Mouse (Mus musculus): ENCODE measurements around the gene Cdkl1. TPM values are rescaled to one million over a fixed set of nuclear protein-coding genes. Genes with fewer than 3 reads are reported as not detected.
A peak's percentile ranks its signal among the peaks of the same experiment; 100 is the strongest.

Gene Cdkl1
- total RNA-seq, 2 experiments from 2014 or later, result 2.0 to 2.9 TPM

DNA sequence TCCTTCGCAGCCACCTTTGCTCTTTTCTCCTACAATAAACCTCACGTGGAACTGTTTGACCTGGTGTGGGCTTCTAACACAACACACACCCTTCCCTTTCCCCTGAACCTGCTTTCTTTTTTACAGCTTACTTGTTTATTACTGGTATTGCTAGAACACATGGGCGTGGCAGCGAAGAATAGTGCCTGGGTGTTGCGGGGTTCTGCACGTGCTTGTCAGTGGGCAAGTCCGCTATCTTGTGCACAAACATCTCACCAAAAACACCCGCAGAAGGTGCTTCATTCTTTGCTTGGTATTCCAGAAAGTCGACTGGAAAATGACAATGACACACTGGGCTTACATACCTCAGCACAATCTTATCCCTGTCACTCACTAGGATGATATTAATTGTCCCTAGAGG is 5.6 kb downstream of the Cdkl1 start:
- DNase-seq (ENCODE audit: low spot score in 2 of 2), result no peak

DNA sequence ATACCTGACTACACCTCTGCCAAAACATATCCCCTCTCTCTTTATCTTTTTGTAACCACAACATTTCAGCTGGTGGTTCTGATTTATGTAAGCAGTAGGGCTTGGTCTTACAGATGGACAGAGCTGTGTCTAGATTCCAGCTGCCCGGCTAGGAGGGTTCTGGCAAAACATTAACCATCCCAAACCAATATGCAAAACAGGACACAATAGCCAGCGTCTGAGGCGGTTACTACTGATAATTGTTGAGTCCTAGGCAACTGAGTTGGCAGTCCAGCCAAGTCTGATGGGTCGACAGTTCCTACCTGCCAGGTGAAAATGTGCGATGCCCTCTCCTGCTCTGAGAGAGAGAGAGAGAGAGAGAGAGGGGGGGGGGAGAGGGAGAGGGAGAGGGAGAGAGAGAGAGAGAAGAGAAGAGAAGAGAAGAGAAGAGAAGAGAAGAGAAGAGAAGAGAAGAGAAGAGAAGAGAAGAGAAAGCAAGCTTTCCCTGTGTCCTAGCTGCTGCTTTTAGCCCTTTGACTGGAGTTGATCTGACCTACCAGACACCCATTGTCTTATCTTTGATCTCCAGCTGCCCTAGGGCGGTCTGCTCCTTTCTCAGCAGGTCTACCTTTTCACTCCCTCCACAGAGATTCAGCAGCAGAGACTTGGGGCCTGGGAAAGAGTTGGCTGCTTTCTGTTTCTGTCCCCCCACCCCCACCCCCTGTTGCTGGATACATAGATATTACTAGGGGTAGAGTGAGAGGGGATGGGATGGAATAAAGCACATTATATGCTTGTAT is 7.6 kb downstream of the Cdkl1 start:
- no peak for DNase-seq (ENCODE audit: low spot score in 2 of 2)

GRCm38 (mm10) chr12:69781935-69782650 is 9.0 kb downstream of the Cdkl1 start:
- no peak for DNase-seq (ENCODE audit: low spot score in 2 of 2)

DNA sequence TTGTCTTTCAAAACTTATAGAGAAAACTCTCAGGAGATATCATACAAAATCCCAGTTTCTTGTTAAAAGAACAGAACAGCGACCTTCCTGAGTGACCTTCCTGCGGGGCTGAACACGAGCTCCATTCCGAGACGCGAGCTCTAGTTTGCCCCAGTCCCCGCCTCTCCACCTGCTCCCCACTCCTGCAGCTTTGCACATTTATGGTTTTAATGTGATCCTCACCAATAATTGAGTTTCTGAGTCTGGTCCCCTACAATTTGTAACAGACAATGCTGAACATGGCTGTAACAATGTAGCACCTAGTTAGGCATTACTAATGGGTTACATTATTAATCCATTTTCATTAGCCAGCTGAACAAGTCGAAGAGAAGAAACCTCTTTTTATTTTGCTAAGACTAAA is 9.6 kb downstream of the Cdkl1 start:
- DNase-seq (ENCODE audit: low spot score in 2 of 2), result no peak

DNA sequence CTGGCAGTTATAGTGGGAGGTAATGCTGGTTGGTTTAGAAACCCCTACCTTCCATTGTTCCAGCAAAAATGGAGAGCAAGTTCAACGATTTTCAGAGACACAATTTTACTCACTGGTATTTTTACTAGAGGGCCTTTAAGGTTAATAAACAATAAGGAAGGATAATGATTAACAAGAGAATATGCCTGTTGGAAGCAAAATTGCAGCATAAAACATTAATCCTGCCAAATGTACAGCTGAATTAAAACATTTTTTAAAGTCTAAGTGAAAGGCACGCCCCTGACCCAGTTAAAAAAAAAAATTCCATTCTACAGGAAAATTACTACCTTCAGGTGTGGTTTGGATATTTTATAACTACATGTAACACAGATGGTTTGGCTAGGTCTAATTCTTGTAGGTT is 13.1 kb downstream of the Cdkl1 start:
- no peak for DNase-seq (ENCODE audit: low spot score in 2 of 2)

GRCm38 (mm10) chr12:69777341-69777730 is 13.7 kb downstream of the Cdkl1 start:
- no peak for DNase-seq (ENCODE audit: low spot score in 2 of 2)

DNA sequence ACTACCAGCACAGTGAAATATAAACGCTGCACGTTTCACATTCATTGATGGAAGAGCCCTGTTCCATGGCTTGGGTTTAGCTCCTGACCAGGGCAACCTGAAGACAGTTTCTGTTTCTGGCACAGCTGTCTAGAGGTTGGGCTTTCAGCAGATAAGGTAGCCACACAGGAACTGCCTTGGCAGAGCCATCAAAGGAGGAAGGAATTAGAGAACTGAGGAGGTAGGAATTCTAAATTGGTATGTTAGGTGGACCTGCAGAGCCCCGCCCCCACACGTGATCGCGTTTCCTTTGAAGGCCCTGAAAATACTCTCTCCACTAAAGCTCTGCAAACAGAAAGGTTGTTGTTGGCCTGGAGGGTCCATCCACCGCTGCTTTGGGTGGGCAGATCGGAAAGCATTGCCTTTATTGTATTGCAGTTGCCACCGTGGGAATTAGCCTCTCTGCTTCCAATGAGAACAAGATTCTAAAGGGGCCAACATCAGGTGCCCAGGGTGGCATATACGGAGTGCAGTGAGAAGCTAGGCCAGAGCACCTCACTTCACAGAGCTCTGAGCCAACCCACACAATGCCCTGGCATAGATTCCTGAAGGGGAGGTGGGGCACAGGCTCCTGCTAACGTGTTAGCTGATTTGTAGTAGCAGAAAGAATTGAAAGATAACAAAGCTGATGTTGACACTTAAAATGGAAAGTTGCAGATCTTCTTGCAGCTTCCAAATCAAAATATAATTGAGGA is 14.3 kb downstream of the Cdkl1 start:
- DNase-seq (ENCODE audit: low spot score in 2 of 2), result no peak

- no peak for DNase-seq (ENCODE audit: low spot score in 2 of 2)
Measured at GRCm38 (mm10) chr12:69768841-69769240, 22.2 kb downstream of the Cdkl1 start.

DNA sequence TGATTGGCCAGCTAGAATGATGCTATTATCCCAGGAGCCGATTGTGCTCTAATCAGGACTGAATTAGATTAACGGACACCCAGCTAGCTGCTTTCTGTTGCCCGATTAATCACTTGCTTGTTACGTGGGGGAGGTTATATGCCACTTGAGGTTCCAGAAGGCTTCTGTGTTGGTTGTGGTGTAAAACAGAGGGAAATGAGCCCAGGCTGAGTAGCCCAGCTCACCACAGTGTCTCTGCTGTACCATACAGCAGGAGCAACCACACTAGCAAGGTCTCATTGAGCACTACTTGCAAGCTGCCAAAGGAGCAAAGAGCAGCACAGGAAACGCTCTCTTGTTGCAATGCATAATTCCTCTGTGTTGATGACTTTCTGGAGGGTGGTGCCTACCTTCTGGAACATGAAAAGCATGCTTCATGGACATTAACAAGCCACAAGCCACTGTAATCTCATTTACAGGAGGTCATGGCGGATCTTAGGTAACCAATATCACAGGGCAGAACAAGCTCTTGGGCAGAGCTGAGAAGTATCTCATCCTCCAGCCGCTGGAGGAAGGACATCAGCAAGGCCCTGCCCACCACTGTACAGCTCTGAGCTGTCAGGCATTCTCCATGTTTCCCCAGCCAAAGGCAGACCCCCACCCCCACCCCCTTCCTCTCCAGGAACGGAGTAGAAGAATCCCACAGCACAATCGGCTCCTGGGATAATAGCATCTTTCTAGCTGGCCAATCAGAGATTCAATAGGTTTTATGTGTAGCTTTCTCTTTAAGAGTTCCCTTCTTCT is 23.4 kb downstream of the Cdkl1 start:
- DNase-seq (ENCODE audit: low spot score in 2 of 2), result no peak

DNA sequence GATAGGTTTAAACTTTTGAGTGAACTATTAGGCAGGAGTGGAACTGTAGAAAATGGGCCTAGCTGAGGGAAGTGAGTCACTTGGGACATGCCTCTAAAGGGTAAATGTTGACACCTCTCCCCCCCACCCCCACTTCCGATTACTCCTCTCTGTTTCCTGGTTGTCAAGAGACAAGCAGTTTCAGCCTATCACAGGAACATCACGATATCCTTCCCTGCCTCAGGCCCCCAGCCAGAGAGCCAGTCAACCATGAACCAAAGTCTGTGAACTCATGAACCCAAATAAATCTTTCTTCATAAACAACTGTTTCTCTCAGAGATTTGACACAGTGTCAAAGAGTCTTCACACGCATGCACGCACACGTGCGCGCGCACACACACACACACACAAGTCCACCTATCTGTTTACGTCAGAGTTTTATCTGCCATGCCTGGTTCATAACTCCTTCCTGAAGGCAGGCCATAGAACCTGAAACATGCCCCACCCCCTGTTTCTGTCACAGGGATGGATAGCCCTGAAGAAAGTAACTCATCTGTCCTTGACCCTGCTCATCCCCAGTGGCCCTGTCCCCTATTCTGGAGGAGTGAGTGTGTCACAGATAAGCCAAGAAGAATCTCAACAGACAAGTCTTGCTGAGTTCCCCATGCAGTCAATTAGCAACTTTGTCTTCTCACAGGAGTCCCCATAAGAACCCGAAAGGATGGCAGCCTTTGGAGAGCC is 24.7 kb downstream of the Cdkl1 start:
- DNase-seq (ENCODE audit: low spot score in 2 of 2), result no peak

DNA sequence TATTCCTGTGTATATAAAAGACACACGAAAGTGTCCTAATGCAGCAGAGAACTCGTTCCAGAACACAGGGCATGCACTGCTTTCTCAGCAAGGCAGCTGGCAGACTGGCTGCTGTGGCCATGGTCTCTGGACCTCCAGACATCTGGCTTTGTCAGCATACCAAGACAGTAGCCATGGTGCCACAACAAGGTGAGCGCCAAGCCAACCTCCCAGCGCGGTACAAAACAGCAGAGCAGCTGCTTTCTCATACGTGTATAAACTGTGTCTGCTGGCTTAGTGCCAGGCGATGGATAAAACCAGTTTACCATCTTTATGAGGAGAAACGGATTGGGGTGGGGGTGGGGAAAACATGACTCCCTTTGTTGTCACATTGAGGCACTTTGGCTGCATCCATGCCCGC is 25.5 kb downstream of the Cdkl1 start:
- DNase-seq (ENCODE audit: low spot score in 2 of 2), result no peak

- DNase-seq (ENCODE audit: low spot score in 2 of 2), result no peak
Measured at GRCm38 (mm10) chr12:69761603-69762002, 29.5 kb downstream of the Cdkl1 start.

- no peak for DNase-seq (ENCODE audit: low spot score in 2 of 2)
Measured at GRCm38 (mm10) chr12:69760743-69761406, 30.2 kb downstream of the Cdkl1 start.

- no peak for DNase-seq (ENCODE audit: low spot score in 2 of 2)
Measured at GRCm38 (mm10) chr12:69760014-69760413, 31.1 kb downstream of the Cdkl1 start.

DNA sequence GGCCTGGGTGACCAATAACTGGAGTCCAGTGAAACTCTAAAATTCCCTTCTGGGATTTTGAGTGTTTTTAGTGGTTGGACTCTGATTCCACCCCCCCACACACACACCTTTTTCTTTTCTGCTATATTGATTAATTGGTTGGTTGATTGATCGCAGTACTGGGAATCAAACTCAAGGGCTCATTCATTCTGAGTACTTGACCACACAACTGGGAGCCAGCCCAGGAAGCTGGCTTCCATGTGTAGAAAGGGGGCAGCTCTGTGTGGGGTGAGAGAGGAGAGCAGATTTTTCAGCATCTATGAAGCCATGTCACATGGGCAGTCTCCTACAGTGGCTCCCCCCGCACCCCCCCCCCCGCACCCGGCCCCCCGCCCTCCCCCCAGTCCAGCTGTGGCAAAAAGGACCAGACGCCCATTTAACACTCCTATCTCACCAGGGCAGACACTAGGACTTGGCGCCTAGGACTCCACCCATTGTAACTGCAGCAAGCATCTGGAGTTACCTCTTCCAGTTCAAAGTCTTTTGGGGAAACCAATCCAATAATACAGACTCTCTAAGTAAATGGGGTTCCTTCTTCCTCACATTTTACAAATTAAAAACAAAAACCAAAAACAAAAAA is 31.7 kb downstream of the Cdkl1 start:
- no peak for DNase-seq (ENCODE audit: low spot score in 2 of 2)

- no peak for DNase-seq (ENCODE audit: low spot score in 2 of 2)
Measured at GRCm38 (mm10) chr12:69758221-69759185, 32.6 kb downstream of the Cdkl1 start.

GRCm38 (mm10) chr12:69757418-69758141 is 33.5 kb downstream of the Cdkl1 start:
- DNase-seq (ENCODE audit: low spot score in 2 of 2), result peak; percentile 45 to 77

GRCm38 (mm10) chr12:69756015-69756414 is 35.1 kb downstream of the Cdkl1 start:
- no peak for DNase-seq (ENCODE audit: low spot score in 2 of 2)

Data from gastrocnemius, postnatal 4 days (tissue).